17 mouse cellular contexts compared by ENCODE assay signal in the genomic region with DNA sequence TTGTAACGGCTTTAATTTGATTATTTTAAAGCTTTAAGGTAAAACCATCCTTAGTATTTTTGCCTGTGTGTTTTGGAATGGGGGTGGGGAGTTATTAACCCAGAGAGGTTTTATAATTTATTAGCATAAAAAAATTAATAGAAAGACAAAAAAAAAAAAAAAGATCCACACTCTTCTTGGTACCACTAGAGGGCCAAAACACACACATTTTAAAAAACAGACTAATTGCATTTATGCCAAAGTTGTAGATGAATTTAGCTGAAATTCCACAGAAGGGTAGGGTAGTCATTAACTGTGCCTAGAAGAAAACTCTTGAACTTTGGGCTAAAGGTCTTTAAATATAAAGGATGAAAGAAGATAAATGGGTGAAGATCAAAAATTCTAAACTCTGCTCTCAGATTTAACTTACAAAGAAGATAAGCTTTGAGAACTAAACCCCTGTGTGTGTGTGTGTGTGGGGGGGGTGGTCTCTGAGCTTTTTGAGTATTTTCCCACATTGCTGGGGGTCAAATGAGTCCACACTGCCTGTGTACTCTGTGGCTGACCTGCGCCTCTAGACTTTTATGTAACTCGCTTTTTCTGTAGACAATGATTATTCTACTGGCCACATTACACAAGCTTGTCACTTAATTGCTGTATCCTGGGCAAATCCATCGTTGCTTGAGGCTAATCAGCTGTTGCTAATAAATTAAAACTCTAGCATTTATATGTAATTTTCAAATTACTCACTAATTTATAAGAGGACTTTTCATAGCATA. TPM values are rescaled to one million over a fixed set of nuclear protein-coding genes. Genes with fewer than 3 reads are reported as not detected.
A peak's percentile ranks its signal among the peaks of the same experiment; 100 is the strongest.
DNase-seq lines count a peak whose midpoint lies in the region; ATAC-seq and TF ChIP-seq lines count a peak whose summit lies in the region.
"Had no signal": no experiment of that assay in that cellular context is flagged by ENCODE, and none has a peak within 500 bp of the region (broad histone marks: within the 10 kb centered on the region; RNA-seq: fewer than 3 reads in every experiment).

No protein-coding gene starts in this region.

- no peak overlapping the region for H3K27ac ChIP-seq in gastrocnemius, adult 2 months
- no peak overlapping the region for H3K27ac ChIP-seq in kidney, embryonic 16.5 days (ENCODE audit: low read length)
- no peak overlapping the region for H3K27ac ChIP-seq in lung, postnatal 0 days (ENCODE audit: low read length)
- H3K27ac ChIP-seq: forebrain, embryonic 12.5 days; hindbrain, embryonic 12.5 days had no signal

- no peaks in the 10 kb centered on the region for H3K27me3 ChIP-seq in kidney, embryonic 16.5 days (ENCODE audit: insufficient read depth, low read length)
- no peaks in the 10 kb centered on the region for H3K27me3 ChIP-seq in lung, postnatal 0 days (replicated peaks; ENCODE audit: insufficient read depth, low read length)
- H3K27me3 ChIP-seq: forebrain, embryonic 12.5 days; hindbrain, embryonic 12.5 days; megakaryocyte, embryonic 14.5 days had no signal

- TF ChIP-seq EP300 in lung, postnatal 0 days (IDR thresholded peaks at IDR 0.05): no peak

- 80% methylated on average over 4 of the region's 4 CpGs for WGBS in kidney, embryonic 16.5 days
- 76% methylated on average over 4 of the region's 4 CpGs for WGBS in lung, postnatal 0 days

- intact Hi-C loops in gastrocnemius, adult 2 months (cut with DNase I): no loop called here

- TF ChIP-seq CTCF in gastrocnemius, adult 2 months (IDR thresholded peaks at IDR 0.05): peak; percentile 39
- TF ChIP-seq CTCF in lung, postnatal 0 days (IDR thresholded peaks at IDR 0.05): peak; percentile 46

- no peak for DNase-seq in gastrocnemius, adult 2 months
- DNase-seq in gastrocnemius, postnatal 25 days: no peak
- no peak for DNase-seq in kidney, adult 18-20 months
- peak; percentile 35 for DNase-seq in lung, postnatal 0 days (ENCODE audit: low spot score)
- DNase-seq in lung, adult 18-20 months: no peak
- no peak for DNase-seq in cerebellum, postnatal 14 days
- DNase-seq: B cell, adult 2 months; cerebellum, postnatal 25 days; lung, postnatal 14 days; thymus, postnatal 4 days had no signal

- no peaks in the 10 kb centered on the region for H3K4me1 ChIP-seq in kidney, embryonic 16.5 days (ENCODE audit: insufficient read depth, low read length)
- H3K4me1 ChIP-seq in lung, postnatal 0 days (ENCODE audit: insufficient read depth, low read depth, low read length): no peaks in the 10 kb centered on the region
- H3K4me1 ChIP-seq: forebrain, embryonic 12.5 days; hindbrain, embryonic 12.5 days had no signal

- peaks cover 36% of the 10 kb centered on the region for H3K36me3 ChIP-seq in kidney, embryonic 16.5 days (ENCODE audit: insufficient read depth, low read length)
- H3K36me3 ChIP-seq in lung, postnatal 0 days (ENCODE audit: insufficient read depth, low read length): peaks cover 12% of the 10 kb centered on the region

- H3K9me3 ChIP-seq in kidney, embryonic 16.5 days (ENCODE audit: low read length): no peaks in the 10 kb centered on the region
- H3K9me3 ChIP-seq in lung, postnatal 0 days (ENCODE audit: low read length): no peaks in the 10 kb centered on the region
- H3K9me3 ChIP-seq: forebrain, embryonic 12.5 days; hindbrain, embryonic 12.5 days; megakaryocyte, embryonic 14.5 days had no signal

- H3K4me3 ChIP-seq in gastrocnemius, adult 2 months: no peak overlapping the region
- H3K4me3 ChIP-seq in kidney, embryonic 16.5 days (ENCODE audit: low read length): no peak overlapping the region
- no peak overlapping the region for H3K4me3 ChIP-seq in lung, postnatal 0 days (ENCODE audit: low read depth, low read length)
- H3K4me3 ChIP-seq: forebrain, embryonic 12.5 days; hindbrain, embryonic 12.5 days; megakaryocyte, embryonic 14.5 days had no signal

- ATAC-seq in kidney, embryonic 16.5 days (ENCODE audit: low FRiP score, low TSS enrichment): 0 out of 2 replicates have a peak, but pooled peaks have one; percentile 4
- no peak for ATAC-seq in lung, postnatal 0 days
- no peak for ATAC-seq in inflammation-experienced regulatory T-cells, adult 6 months
- ATAC-seq: midbrain, embryonic 16.5 days had no signal

- H3K4me2 ChIP-seq in kidney, embryonic 16.5 days (replicated peaks; ENCODE audit: low read depth, low read length): no peak overlapping the region
- H3K4me2 ChIP-seq in lung, postnatal 0 days (replicated peaks; ENCODE audit: low read depth, low read length): no peak overlapping the region
- H3K4me2 ChIP-seq: forebrain, embryonic 12.5 days; hindbrain, embryonic 12.5 days; liver, embryonic 11.5 days had no signal

- no peak overlapping the region for H3K9ac ChIP-seq in kidney, embryonic 16.5 days (replicated peaks; ENCODE audit: low read length)
- no peak overlapping the region for H3K9ac ChIP-seq in lung, postnatal 0 days (replicated peaks; ENCODE audit: low read depth)
- H3K9ac ChIP-seq: forebrain, embryonic 12.5 days; hindbrain, embryonic 12.5 days had no signal

RNA-seq across cellular contexts. Expression of a gene that starts 47.2 kb away (rescaled TPM):
- total RNA-seq in gastrocnemius, adult 2 months (2021): 1 to 10 TPM; 6.9 to 8.8 TPM
- 1 to 10 TPM; 5.8 to 7.4 TPM for total RNA-seq in gastrocnemius, postnatal 25 days (2021)
- 22.9 and 25.0 TPM in 2 replicates for polyA plus RNA-seq in kidney, embryonic 16.5 days (2015; fragmentation: Nextera tagmentation; extraction: Ambion mirVana)
- 46.7 and 47.2 TPM in 2 replicates for polyA plus RNA-seq in lung, postnatal 0 days (2015; fragmentation: Nextera tagmentation; extraction: Ambion mirVana)
- 10 to 100 TPM in 1 of 3 experiments, 1 to 10 TPM in 2; 6.4 to 12.7 (median 6.6) TPM for polyA plus RNA-seq in inflammation-experienced regulatory T-cells, adult 6 months (2017; shearing (Covaris generic))
